Mouse (Mus musculus) T-cell, adult 2 months (primary cell): ENCODE data around the gene Aff1.

ENCODE experiments used
- DNase-seq: peaks from one replicate; pipeline ENCODE4 v3.0.0; 2022; ENCODE audit warnings: low spot score

Gene Aff1

DNA sequence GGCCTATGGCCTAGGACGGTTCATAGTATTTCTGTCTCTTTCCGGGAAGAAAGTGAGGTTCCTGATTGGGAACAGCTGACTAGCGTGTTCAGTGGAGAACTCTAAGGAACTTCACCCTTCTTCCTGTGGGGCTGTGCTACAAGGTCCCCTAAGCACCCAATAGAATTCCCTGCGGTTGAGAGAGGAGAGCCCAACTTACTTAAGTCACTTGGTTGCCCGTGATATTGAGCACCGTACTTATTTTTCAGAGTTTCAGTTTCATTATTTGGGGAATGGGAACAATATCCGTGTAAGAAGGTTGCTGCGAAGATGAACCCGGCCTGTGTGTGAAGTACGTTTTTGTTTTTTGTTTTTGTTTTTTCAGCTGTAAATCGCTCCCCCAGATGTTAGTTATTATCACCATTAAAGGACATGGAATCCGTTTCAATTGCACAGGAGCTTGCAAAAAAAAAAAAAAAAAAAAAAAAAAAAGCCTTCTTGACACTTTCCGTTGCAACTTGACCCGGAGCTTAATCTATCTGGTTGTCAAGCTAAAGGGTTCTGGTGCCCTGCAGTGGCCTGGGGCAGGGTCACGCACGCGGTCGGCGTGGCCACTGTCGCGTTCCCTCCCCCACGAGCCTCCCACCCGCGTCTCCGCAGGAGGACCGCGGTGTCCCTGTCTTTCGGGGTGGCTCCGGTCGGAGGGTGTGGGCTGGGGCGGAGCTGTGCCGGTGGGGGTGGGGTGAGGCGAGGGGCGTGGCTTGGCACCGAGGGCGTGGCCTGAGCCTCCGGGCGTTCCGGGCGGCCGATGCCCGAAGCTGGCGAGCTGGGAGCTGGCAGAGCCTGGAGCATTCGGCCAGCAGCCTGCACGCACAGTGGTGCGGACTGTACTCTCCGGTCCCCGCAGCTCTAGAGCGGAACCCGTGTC, at the start of gene Aff1:
Aff1 (plus strand) TSS at position 751 of the 907 bp plus-strand sequence.
- DNase-seq: peak; percentile 79

DNA sequence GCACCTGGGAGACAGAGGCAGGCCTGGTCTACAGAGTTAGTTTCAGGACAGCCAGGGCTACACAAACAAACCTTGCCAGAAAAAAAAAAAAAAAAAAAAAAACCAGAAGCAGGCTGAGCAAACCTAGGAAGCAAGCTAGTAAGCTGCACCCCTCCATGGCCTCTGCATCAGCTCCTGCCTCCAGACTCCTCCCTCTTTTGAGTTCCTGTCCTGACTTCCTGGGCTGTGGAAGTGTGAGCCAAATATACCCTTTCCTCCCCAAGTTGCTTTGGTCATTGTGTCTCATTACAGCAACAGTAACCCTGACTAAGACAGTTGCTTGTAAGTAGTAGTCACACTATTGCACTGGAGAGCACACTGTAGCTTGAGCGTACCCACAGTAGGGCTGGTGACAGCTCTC, 48.0 kb upstream of the Aff1 start:
- no peak for DNase-seq

DNA sequence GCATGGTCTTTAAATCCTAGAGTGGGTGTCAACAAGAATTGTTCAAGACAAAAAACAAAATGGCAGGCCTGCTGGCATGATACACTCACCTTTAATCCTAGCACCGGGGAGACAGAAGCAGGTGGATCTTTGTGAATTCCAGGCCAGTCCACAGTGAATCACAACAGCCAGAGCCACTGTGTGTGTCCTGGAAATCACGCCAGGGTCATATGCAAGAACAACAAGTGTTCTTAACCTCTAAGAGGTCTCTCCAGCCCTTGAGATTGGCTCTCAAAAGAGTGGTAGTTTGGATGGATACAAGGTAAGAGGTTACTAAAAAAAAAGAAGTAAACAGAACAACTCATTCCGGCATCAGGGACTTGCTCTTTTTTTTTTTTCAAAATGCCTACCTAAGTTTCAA, 44.9 kb upstream of the Aff1 start:
- DNase-seq: no peak

DNA sequence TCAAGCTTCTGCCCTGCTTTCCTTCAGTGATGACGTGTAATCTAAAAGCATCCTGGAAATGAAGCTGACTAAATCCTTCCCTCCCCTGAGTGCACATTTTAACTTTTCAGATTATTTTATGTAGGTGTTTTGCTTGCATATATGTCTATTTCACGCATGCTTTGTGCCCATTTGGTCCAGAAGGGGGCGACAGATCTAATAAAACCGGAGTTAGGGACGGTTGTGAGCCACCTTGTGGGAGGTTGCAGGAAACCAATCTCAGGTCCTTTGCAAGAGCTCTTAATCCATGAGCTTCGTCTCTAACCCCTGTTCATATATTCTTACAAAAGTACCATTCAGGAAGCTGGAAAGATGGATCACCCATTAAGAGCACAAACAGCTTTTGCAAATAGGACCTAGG, 37.9 kb upstream of the Aff1 start:
- DNase-seq: peak; percentile 23

DNA sequence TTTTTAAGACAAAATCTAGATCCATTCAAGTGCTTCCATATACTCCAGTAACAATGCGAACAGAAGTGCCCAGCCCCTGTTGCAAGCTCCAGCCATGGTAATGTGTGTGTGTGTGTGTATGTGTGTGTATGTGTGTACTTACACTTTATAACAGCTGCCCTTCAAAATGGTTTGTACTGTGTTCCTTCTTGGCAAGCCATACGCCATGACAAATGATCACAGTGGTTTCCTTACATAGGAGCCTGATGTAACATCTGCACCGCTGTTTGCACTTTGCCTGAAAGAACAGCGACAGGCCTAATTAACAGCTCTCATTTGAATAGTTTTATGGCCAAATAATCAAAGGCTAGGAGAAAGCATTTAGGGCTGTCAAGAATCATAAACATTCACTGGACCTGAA, 37.4 kb upstream of the Aff1 start:
- DNase-seq: no peak

DNA sequence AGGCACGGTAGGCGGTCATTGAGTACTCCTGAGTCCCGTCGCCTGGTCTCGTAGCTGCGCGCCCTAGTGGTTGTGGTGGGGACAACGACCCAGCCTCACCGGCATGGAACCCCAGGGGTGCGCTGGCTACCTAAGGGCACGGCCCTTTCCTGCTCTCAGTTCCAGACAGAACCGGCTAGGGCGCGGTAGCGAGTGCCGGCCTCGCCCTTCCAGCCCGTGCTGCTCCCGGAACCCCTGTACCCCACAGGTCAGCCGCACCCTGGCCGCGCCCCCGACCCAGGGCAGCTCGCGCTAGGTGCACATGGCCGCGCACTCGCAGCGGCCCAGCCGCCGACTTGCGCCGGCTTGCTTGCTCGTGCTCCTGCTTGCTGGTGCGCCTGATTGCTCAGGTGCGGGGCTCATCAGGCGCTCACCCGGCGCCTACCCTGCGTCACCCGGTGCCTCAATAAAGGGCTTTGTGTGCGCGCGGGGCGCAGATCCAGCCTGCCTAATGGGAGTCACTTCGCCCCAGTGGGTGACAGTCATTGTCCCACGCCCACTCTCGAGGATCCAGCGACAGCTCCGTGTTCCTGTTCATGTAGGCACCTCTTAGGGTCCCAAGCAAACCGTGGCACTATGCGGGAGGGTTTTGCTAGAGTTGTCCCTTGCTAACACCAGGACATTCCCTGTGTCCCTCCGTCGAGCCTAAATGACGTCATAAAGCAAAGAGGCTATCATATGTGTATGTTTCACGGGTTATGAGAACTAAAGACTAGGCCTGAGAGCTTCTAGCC, 36.6 kb upstream of the Aff1 start, which contains the start of gene 1700016H13Rik:
1700016H13Rik (minus strand) TSS at position 665 of the 773 bp plus-strand sequence.
- peak; percentile 72 for DNase-seq

DNA sequence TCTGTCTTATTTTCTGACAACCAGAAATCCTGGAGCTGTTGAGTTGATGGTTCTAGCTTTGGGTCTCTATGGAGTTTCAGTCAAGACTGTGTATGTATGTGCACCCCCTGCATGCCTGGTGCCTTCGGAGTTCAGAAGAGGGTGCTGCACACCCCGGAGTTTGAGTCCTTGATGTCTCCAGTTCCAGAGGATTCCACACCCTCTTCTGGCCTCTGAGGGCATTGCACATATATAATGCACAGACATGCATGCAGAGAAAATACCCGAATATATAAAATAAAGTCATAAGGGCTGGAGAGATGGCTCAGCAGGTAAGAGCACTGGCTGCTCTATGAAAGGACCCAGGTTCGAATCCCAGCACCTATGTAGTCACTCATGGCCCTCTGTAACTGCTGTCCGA, 33.3 kb upstream of the Aff1 start:
- DNase-seq: no peak

DNA sequence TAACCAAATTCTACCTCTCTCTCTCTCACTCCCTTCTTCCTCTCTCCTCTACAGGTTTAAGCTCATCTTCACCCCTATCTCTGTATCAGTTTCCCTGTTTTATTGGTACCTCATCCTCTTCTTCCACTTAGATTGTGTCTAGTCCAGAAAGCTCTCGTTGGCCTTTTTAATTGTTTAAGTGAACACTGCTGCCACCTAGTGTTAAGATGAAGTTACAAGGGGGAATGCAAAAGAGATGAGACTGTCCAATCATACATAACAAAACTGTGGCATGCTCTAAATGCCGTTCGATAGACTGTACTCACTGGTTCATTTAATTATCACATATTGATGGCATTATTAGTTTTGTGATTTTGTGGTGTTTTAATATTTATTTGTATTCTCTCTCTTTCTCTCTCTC, 32.6 kb upstream of the Aff1 start:
- DNase-seq: no peak

DNA sequence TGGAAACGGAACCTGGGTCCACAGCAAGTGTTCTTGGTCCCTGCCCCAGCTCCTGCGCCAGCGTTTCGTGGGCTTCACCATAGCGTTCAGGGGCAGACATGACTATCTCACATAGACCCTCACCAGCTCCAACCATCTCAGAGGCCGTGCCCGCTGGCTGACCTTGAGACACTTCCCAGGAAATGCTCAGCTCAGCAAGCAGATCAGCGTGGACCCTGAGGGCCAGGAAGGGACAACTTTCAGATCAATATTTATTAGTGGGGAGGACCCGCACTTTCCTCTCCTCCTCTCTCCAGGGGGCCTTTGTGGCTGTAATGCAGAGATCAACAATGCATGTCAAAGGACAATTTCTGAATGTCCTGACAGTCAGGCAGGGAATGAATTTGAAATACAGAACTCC, 27.2 kb upstream of the Aff1 start:
- DNase-seq: no peak

DNA sequence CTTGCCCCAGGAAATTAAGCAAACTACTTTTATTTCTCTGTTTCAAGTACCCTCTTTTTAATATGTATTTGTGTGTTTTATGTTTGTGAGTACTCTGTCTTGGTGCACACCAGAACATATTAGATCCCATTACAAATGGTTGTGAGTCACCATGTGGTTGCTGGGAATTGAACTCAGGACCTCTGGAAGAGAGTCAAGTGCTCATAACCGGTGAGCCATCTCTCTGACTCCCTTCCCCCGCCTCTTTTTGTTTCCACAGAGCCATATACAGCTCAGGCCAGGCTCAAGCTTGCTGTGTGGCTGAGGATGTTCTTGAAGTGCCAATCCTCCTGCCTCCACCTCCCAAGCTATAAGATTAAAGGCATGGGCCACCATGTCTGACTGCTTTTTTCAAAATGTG, 26.3 kb upstream of the Aff1 start:
- no peak for DNase-seq

DNA sequence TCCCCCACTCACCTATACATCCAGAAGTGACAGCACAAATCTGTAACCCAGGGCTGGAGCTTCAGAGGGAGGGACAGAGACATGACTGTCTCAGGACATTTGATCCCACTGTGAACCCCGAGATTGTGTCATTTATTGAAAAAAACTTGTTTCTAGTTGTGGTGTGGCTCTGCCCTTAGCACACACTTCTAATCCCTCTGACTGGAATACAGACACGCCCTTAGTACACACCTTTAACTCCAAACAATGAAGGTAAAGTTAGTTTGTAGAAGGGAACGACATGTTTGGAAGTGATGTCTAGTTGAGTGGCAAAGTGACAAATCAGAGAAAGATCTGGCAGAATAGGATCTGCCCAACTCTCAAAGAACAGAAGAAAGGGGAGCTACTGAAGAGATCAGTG, 20.3 kb upstream of the Aff1 start:
- no peak for DNase-seq

DNA sequence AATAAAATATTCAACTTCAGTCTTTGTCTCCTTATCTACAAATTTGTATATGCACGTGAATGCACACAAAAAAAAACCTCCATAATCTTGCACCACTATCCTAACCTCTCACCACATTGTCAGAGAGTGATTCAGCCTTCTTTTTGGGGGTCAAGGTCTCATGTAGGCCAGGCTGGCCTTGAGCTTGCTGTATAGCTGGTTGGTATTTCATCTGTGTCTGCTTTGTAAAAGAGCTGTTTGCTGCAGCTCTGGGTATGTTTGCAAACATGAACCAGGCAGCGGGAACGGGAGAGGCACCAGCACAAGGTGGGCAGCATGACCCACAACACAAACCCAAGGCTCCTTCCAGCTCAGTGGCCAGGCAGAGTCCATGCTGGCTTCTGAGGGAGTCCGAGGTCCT, 18.6 kb upstream of the Aff1 start:
- DNase-seq: no peak

DNA sequence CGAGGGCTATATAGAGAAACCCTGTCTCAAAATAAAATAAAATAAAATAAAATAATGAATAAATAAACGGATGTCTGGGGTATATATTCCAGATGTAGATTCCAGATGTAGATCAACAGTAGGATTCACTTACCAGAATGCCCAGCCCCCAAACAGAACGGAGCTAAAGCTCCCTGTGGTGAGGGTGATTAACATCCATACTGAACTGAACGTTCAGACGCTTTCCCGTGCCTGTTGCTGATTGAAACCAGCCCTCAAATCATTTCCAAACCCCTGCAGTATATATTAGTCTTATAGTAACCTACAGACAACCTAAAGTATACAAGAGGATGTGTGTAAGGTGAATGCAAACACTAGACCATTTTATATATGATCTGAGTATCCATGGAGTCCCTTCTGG, 17.7 kb upstream of the Aff1 start:
- no peak for DNase-seq

DNA sequence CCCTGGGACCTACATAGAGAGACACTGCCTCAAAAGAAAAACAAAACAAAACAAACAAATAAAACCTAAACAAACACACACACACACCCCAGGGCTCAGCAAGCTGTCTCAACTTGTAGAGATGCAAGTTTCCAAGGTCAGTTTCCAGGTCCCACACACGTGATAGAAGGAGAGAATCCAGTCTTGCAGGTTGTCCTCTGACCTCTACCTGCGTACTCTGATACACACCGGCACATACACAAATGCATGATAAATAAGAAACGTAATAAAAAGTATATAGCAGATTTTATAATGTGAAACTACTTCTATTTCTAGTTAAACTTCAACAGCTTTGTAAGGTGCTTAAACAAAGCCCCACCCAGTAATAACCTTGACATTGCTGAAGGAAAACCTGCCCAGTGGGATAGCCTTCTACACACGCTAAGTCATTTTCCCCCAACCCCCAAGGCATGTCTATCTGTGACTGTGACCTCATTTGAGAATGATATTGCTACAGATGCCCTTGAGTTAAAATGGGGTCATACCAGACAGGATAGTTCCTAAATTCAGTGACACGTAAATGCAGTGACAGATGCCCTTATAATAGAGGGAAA, 15.8 kb upstream of the Aff1 start:
- DNase-seq: no peak

DNA sequence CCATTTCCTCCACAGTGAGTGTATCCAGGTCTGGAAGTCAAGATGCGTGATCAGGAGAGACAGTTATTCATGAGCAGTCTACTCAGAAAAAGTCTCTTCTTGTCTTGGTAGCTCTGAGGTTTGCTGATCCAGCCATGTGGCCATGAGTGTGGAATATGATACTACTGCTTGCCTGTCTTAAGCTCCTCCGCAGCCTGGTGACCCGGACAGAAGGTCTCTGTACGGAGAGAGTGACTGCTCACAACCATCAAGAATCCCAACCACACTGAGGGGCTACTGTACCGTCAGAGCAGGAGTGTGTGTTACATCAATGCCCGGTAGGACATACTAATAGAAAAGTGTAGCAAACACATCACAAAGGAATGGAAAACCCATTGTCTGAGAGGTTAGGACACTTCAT, 14.3 kb upstream of the Aff1 start:
- no peak for DNase-seq

DNA sequence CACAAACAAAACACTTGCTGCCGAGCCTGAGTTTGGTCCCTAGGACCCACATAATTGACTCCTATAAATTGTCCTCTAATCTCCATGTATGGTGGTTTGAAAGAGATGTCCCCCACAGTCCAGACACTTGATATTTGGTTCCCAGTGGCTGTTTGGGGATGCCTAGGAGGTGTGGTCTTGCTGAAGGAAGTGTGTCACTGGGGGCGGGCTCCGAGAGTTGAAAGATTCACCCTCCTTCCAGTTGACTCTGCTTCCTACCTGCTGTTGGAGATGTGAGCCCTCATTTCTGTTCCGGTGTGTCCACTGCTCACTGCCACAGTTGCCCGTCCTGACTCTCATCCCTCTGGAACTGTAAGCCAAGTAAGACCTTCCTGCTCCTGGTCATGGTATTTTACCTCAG, 13.2 kb upstream of the Aff1 start:
- DNase-seq: no peak

DNA sequence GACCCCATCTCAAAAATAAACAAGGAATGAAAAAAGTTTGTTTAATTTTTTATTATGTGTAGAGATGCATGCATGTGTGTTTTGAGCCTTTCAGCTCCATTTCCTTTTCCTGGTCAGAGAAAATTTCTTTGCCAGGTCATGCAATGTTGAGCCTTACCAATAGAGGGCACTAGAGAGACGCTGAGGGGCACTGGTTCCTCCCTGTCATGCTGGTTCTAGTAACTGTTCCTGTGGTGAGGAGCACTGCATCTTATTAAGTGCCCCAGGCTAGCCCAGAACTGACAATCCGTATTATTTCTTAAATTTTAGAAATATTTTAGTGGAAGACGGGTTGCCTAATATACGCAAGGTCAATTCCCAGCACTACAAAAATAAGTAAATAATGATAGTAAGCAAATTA, 11.8 kb upstream of the Aff1 start:
- DNase-seq: peak; percentile 76

DNA sequence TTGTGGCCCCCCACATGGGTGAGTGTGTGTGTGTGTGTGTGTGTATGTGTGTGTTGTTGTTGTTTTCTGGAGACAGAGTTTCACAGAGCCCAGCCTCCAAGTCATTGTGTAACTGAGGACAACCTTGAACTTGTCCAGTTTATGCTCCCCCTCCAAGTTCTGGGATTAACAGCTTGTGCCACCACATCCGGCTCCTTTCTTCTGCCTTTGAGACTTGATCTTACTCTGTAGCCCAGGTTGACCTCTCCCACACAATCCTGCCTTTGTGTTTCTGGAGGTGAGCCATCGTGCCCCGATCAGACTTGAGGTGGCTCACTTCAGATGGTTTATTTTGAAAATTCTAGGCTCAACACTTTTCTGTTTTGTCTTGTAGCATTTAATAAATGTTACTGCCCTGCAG, 10.3 kb upstream of the Aff1 start:
- DNase-seq: no peak

DNA sequence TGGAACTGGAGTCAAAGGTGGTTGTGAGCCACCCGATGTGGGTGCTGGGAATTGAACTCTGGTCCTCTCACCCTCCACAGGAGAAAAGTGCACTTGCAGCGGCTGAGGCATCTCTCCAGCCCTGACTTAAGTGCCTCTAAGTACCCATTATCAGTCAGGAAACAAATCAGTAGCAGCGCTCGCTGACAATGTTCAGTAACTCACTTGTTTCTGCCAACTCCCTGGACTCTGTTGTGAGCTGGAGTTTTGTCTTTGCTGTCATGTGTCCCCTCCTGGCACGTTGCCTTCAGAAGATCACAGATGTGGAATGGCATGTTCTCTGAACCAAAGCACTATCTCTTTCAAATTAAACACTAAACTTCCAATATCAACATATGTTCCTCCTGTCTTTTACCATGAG, 2.5 kb upstream of the Aff1 start:
- DNase-seq: no peak

DNA sequence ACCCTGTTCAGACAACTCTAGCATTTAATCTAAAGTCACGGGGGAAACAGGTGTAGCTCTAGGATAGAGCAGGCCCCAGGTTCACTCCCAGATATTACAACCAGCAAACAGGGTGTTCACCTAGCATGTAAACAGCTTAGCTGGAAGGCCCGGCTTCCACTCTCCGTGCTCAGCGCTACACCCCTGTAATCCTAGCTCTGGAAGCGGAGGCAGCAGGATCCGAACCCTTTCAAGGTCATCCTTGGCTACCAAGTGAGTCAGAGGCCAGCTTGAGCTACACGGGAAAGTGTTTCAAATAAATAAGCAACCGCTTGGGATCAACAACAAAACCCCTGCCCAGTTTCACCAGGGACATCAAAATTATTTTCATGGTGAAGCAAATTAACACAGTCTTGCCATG, 2.0 kb upstream of the Aff1 start:
- DNase-seq: no peak

DNA sequence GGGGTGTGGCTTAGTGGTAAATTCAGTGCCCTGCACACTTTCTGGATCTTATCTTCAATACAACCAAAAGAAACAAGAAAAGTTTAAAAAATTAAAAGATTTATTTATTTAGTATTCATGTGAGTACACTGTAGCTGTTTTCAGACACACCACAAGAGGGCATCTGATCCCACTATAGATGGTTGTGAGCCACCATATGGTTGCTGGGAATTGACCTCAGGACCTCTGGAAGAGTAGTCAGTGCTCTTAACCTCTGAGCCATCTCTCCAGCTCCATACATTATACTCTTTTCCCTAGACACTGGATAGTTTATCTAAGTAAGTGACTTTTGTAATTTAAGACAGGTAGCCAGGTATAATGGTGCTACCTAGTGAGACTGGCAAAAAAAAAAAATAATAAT, 1.0 kb upstream of the Aff1 start:
- DNase-seq: no peak

DNA sequence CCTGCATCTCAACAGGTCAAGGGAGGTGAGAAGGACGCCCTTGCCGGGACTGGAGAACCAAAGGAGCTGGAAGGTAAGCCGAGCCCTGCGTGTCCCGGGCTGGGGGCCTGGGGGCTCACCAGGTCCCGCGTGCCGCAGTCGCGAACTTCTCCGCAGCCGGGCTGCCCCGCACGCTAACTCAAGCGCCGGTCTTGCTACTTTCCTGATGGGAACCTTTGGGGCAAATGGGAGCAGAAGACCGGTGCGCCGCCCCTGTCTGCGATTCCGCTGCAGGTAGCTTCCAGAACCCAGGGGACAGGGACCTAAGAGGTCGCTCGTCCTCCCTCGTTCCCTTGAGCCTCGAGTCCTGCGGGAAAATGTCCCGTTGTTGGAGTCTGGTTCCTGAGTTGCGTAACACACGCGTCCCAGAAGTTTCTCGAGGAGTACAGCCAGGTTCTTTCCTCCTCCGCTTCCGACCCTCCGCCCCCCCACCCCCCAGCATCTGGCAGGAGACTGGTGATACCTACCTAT, 412 bp downstream of the Aff1 start:
- DNase-seq: no peak
